Mouse (Mus musculus) macrophage (primary cell): ENCODE results near the gene Ist1. TPM values are rescaled to one million over a fixed set of nuclear protein-coding genes. Genes with fewer than 3 reads are reported as not detected.

Experiments
- H3K27ac ChIP-seq: fragments of 350-480 bp; formaldehyde crosslinking; 2 replicates; pipeline ENCODE4 v1.9.0; 2021
- H3K36me3 ChIP-seq: fragments of 350-480 bp; formaldehyde crosslinking; 2 replicates; pipeline ENCODE4 v1.9.0; 2021; ENCODE audit errors: inconsistent target
- H3K4me3 ChIP-seq: fragments of 350-480 bp; formaldehyde crosslinking; 2 replicates; pipeline ENCODE4 v1.9.0; 2021; ENCODE audit errors: inconsistent target
- H3K79me2 ChIP-seq: fragments of 350-480 bp; formaldehyde crosslinking; 2 replicates; pipeline ENCODE4 v1.9.0; 2021; ENCODE audit errors: inconsistent target
- WGBS: methylation state at CpG from one replicate; pipeline ENCODE4 v1.1.7; 2026; ENCODE audit warnings: inconsistent platforms; ENCODE audit not compliant: missing documents; 5-methylcytosine and 5-hydroxymethylcytosine counted together
- polyA plus RNA-seq: library from polyadenylated mRNA; stranded (reverse); fragments of 250-400 nt; gene quantifications from 3 replicates; pipeline ENCODE4 v1.2.4, GENCODE M21; 2018; ENCODE audit warnings: inconsistent platforms

Ist1 gene
- polyA plus RNA-seq, 1 experiment from 2014 or later = 79.1 TPM

DNA sequence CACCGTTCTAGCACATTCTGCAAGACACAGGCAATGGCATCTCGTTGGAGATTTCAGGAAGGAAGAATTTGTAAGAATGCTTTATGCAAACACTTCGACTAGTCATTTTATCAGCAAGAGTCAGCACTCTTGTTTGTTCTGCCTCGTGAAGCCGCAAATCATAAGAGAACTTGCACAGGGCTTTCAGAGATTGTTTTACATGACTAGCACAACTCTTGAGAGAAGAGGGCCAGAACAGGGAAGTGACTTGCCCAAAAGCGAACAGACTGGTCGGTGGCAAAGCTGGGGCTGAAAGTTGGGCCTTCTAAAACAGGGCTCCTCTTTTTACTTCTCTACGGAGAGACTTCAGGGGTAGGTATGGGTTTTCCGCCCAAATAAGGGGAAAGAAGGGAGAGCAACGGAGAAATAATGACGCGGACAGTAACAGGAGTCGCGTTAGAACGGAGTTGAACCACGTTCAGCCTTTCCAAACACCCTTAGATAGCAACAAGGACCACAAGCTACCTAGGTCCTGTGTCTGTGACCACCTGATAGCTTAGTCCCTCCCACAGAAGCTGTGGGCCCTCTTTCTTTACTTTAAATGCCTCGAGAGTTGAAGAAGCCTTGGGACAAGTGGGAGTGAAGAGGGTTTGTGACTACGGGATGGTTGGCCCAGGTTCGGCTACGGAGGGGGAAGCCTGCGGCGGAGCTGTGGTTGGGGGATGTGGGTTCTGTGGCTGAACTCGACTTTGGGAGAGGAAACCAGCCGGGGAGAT, 11.7 kb upstream of the Ist1 start:
- Histone ChIP-seq H3K36me3 (peaks cover 20% of the 10 kb centered on the region), H3K4me3 (peak overlapping the region; percentile 42), H3K27ac (peak overlapping the region; percentile 95), H3K79me2 (no peaks in the 10 kb centered on the region; the same call in 1 of the 2 replicates)
- 3% methylated on average over 24 of the region's 24 CpGs for WGBS

DNA sequence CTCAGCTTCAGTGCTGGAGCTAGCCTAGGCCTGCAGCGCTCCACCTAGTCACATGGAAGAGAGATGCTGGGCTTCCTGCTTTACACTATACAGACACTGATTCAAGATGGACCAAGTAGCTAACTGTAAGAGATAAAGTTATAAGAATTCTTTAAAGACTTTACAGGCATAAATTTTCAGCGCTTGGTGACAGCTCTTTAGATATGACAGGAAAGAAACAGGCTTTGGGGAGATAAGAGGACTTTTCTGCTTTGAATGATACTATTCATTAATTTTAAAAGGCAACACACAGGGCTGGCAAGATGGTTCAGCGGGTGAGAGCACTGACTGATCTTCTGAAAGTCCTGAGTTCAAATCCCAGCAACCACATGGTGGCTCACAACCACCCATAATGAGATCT, 5.4 kb upstream of the Ist1 start:
- WGBS = 96% methylated on average over 3 of the region's 3 CpGs
- H3K79me2 ChIP-seq = no peaks in the 10 kb centered on the region; the same call in 1 of the 2 replicates
- no peaks in the 10 kb centered on the region for H3K36me3 ChIP-seq
- H3K27ac ChIP-seq = no peak overlapping the region
- no peak overlapping the region for H3K4me3 ChIP-seq

DNA sequence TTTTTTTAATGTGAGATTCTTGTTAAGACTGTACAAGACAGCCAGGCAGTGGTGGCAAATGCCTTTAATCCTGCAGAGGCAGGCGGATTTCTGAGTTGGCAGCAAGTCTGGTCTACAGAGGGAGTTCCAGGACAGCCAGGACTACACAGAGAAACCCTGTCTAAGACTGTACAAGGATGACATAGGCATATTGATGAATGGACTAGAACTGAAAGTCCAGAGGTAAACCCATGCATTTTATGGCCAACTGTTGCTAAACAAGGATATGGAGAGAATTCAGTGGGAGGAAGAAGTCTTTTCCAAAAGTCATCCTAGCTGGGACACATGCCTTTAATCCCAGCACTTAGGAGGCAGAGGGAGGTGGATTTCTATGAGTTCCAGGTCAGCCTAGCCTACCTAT, 4.7 kb upstream of the Ist1 start:
- H3K27ac ChIP-seq = no peak overlapping the region

DNA sequence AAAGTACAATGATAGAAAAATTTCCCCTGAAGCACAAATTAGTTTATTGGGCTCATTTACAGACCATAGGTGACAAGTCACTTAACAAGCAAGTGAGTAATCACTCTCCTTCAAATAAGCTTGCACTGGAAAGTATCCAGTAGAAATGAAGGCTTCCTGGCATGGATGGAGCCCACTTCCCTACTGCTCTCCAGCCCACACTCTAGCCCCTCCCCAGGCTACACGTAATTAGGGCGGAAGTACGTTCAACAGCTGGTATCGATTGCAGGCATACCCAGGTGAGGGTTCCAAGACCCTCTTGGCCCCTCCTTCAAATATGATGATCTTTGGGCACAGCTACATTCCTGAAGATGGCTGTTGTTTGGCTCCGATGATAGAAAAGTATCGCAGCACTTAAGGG, 1.1 kb upstream of the Ist1 start:
- Histone ChIP-seq H3K4me3 (peak overlapping the region; percentile 55; the same call in 1 of the 2 replicates), H3K79me2 (peaks cover 40% of the 10 kb centered on the region), H3K27ac (no peak overlapping the region; the same call in 1 of the 2 replicates), H3K36me3 (no peaks in the 10 kb centered on the region)
- WGBS = 61% methylated on average over 6 of the region's 6 CpGs

More for the DNA sequence above, 4.7 kb upstream of the Ist1 start:
- Histone ChIP-seq H3K36me3 (no peaks in the 10 kb centered on the region), H3K4me3 (no peak overlapping the region), H3K79me2 (peaks cover 4% of the 10 kb centered on the region; the same call in 1 of the 2 replicates)
- WGBS = 100% methylated on average over 1 of the region's 1 CpGs

DNA sequence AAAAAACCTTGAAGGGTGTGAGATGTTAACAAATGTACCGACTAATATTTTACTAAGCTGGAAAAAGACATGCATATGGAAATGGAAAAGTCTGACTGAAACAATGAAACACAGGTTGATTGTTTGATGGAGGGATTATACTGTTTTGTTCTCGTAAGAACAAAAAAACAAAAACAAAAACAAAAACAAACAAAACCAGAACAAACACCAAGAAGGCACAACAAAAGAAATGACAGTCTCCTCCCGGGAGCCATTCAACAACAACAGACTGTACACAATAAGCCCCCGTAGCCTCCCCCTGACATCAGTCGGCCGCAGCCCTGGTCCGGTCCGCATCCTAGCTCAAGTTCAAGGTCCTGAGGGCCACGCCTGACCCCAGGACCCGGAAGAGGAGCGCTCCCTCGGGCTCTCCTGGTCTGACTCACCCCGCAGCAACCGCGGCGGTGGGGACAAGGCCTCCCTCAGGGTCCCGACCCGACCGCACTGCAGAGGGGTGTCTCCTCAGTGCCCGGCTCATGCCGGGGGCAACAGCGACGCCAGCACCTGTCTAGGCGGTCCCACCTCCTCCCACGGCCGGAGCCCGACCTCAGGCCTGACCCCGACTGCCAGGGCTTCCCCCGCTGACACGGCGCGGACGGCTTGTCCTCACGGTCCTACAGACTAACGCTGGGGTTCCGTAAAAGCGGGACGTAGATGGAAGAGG, 466 bp downstream of the Ist1 start:
- WGBS = 2% methylated on average over 37 of the region's 38 CpGs
- H3K27ac ChIP-seq = peak overlapping the region; percentile 52
- no peaks in the 10 kb centered on the region for H3K36me3 ChIP-seq
- H3K4me3 ChIP-seq = peak overlapping the region; percentile 55
- peaks cover 56% of the 10 kb centered on the region for H3K79me2 ChIP-seq

DNA sequence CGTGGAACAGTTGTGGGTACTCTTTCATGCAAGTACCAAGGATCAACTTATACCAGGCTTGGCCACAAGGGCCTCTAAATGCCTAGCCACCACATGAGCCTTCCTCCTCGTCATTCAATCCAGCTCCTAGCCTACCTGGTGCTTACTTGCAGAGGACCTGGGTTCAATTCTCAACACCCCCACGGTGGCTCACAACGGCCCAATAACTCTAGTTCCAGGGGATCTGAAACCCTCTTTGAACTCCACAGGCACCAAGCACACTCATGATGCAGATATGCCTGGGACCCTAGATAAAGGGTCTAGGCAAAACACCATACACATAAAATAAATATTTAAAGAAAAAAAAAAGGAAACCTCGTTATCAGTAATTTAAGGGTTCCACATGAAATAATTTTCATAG, 1.3 kb downstream of the Ist1 start:
- peaks cover 64% of the 10 kb centered on the region for H3K79me2 ChIP-seq
- H3K27ac ChIP-seq = 0 out of 2 replicates have a peak overlapping the region, but pooled peaks have one; percentile 52
- whole genome bisulfite sequencing = 52% methylated on average over 5 of the region's 5 CpGs
- H3K36me3 ChIP-seq = no peaks in the 10 kb centered on the region
- peak overlapping the region; percentile 55 for H3K4me3 ChIP-seq

DNA sequence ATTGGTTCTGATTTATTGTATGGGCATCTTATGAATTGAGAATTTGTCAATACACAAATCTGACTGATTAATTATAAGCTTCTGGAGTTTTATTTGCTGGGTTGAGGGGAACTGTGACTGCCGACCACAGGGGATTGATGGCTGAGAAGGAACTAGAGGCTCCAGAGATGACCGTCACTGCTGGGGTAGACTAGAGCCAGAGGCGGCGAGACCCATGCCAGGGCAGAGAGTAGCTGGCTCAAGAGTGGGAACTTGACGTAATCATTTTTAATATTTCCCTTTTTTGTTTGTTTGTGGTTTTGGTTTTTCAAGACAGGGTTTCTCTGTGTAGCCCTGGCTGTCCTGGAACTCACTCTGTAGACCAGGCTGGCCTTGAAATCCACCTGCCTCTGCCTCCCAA, 5.8 kb downstream of the Ist1 start:
- WGBS = 5% methylated on average over 4 of the region's 5 CpGs
- H3K79me2 ChIP-seq = peaks cover 97% of the 10 kb centered on the region
- H3K27ac ChIP-seq = 0 out of 2 replicates have a peak overlapping the region, but pooled peaks have one; percentile 5
- peaks cover 6% of the 10 kb centered on the region; the same call in 1 of the 2 replicates for H3K36me3 ChIP-seq
- no peak overlapping the region for H3K4me3 ChIP-seq

DNA sequence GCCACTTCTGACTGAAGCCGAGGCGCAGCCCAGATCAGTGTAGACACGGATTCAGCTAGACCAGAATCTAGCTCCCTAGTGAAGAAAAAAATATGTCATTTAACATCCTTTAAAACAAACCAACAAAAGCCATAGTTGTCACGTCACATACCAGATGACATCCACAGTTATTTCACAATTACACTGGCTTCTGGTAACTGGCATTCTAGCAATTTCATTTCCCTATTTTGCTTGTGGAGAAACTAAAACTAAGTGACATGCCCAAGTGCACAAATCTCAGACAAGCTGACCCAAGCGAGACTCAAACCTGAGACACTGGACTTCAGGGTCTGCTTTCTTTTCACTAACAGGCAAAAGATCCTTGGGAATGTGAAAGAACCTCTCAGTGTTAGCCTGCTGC, 10.9 kb downstream of the Ist1 start:
- Histone ChIP-seq H3K79me2 (peaks cover 78% of the 10 kb centered on the region), H3K36me3 (peaks cover 46% of the 10 kb centered on the region), H3K27ac (peak overlapping the region; percentile 84), H3K4me3 (no peak overlapping the region)
- WGBS = 24% methylated on average over 5 of the region's 5 CpGs

DNA sequence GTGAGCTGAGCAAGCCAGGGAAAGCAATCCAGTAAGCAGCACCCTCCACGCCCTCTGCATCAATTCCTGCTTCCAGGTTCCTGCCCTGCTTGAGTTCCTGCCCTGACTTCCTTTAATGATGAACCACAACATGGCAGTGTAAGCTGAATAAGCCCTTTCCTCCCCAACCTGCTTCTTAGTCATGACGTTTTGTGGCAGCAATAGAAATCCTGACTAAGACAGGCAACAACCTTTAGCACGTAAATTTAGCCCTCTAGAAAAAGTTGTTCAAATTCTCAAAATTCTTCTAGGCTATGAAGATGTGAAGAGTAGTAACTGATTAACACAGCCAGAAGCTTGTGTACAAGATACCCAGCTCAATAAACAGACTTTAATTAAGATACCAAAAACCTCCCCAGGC, 11.5 kb downstream of the Ist1 start:
- 58% methylated on average over 3 of the region's 3 CpGs for WGBS
- H3K4me3 ChIP-seq = no peak overlapping the region
- H3K36me3 ChIP-seq = peaks cover 46% of the 10 kb centered on the region
- H3K27ac ChIP-seq = peak overlapping the region; percentile 84
- peaks cover 72% of the 10 kb centered on the region for H3K79me2 ChIP-seq

DNA sequence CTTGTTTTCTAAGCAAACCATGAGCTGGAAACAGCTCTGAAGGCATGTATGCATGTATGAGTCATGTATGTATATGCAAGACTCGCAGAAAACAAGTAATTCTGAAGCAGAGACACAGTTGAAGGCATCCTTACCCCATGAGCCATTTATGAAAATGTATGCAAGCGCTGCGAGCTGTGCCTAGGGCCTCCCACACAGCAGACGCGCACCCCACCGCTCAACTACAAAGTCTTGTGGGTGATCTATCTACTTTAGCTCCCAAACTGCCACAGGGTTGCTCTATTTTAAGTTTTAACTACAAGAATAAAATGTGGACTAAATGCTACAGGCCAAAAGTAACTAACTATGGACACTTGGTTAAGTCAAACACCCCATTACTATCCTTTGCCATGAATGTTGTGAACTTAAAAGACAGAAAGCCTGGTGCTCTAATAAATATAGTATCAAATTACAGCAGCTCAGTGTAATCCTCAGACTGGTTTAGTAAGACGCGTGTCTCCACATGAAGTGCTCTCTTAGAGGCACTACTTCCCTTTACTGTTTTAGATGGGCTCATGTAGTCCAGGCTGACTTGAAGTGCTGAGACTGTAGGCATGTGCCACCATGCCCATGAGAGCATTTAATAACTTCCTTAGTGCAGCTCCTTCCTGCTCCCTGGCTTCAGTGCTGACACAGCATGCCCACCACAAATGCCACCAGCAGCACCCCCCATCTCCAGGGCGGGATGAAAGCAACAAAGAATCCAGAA, 17.0 kb downstream of the Ist1 start:
- Histone ChIP-seq H3K79me2 (peaks cover 54% of the 10 kb centered on the region), H3K27ac (peak overlapping the region; percentile 17; the same call in 1 of the 2 replicates), H3K4me3 (no peak overlapping the region), H3K36me3 (peaks cover 78% of the 10 kb centered on the region)
- WGBS = 83% methylated on average over 9 of the region's 9 CpGs

DNA sequence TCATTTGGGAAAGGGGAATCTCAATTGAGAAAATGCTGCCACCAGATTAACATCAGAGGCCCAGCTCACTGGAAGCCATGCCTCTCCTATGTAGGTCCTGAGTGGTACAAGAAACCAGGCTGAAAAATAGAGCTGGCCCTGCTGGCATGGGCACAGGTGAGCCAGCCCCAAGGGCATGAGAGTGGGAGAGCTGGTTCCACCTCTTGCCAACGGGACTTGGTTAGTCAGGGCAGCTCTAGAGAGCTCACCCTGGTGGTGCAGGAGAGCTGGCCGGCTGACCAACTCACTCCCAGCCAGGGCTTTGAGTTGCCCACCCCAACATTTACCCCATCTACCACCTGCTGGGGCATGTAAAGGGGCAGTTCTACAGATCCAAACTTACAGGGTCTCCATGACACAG, 19.5 kb downstream of the Ist1 start:
- H3K27ac ChIP-seq = no peak overlapping the region
- peaks cover 77% of the 10 kb centered on the region for H3K36me3 ChIP-seq
- 92% methylated on average over 2 of the region's 2 CpGs for WGBS
- H3K4me3 ChIP-seq = no peak overlapping the region
- peaks cover 30% of the 10 kb centered on the region; the same call in 1 of the 2 replicates for H3K79me2 ChIP-seq

DNA sequence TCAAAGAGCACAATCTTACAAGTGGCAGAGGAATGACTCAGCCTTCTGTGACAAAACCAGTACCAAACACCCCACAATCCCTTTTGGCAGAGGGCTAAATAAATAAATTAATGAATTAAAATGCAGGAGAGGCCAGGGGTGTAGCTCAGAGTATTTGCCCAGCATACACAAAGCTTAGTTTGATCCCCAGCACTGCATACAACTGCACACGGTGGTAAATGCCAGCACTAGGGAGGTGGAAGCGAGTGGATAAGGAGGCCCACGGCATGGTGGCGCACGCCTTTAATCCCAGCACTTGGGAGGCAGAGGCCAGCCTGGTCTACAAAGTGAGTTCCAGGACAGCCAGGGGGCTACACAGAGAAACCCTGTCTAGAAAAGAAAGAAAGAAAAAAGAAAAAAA, 20.4 kb downstream of the Ist1 start:
- H3K4me3 ChIP-seq = no peak overlapping the region
- H3K79me2 ChIP-seq = peaks cover 25% of the 10 kb centered on the region; the same call in 1 of the 2 replicates
- H3K27ac ChIP-seq = no peak overlapping the region
- peaks cover 73% of the 10 kb centered on the region for H3K36me3 ChIP-seq
- WGBS = 95% methylated on average over 5 of the region's 5 CpGs

DNA sequence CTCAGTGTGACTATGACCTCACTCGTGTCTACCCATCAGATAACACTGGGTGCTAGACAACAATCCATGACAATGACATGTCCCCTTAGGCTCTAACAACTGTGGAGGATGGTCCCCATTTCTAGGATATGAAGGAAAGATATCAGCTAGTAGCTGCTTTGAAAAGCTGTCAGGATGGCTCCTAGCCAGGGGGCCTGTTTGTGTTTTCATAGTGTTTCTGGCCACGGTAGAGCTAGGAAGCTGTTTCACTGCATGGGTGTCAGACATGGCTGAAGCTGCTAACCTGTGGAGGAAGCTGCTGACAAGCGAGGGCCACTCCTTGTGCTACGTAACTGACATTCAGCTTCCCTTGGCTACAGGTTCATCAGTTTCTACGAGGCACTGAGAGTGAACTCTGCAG, 26.4 kb downstream of the Ist1 start:
- no peak overlapping the region for H3K4me3 ChIP-seq
- WGBS = 89% methylated on average over 5 of the region's 5 CpGs
- no peak overlapping the region for H3K27ac ChIP-seq
- H3K79me2 ChIP-seq = no peaks in the 10 kb centered on the region; the same call in 1 of the 2 replicates
- H3K36me3 ChIP-seq = peaks cover 36% of the 10 kb centered on the region

DNA sequence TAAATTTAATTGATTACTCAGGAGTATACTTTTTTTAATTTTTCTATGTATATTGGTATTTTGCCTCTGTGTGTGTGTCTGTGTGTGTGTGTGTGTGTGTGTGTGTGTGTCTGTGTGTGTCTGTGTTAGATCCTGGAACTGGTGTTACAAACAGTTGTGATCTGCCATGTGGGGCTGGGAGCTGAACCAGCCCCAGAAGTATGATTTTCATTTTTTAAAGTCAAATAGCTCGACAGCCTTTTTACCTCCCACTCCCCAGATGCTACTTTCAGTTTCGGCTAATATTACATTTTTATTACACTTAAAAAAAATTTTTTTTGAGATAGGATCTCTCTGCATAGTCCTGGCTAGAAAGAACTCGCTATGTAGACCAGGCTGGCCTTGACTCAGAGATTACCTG, 30.7 kb downstream of the Ist1 start:
- H3K4me3 ChIP-seq = no peak overlapping the region
- peaks cover 2% of the 10 kb centered on the region; the same call in 1 of the 2 replicates for H3K36me3 ChIP-seq
- 77% methylated on average over 3 of the region's 3 CpGs for WGBS
- H3K27ac ChIP-seq = no peak overlapping the region
- no peaks in the 10 kb centered on the region for H3K79me2 ChIP-seq
